Mouse (Mus musculus) kidney, adult 9 months (tissue): ENCODE data around the gene Gstp2.
"Not testable (repeated sequence)": the region's sequence is repeated elsewhere in the genome, so short reads cannot be mapped to it uniquely, and the experiment has no call there.

Experiments used
- DNase-seq: peaks from one replicate; pipeline ENCODE4 v3.0.0; 2022

The Gstp2 gene

GRCm38 (mm10) chr19:4068717-4069410 lies 23.0 kb upstream of the Gstp2 start:
- no peak for DNase-seq

DNA sequence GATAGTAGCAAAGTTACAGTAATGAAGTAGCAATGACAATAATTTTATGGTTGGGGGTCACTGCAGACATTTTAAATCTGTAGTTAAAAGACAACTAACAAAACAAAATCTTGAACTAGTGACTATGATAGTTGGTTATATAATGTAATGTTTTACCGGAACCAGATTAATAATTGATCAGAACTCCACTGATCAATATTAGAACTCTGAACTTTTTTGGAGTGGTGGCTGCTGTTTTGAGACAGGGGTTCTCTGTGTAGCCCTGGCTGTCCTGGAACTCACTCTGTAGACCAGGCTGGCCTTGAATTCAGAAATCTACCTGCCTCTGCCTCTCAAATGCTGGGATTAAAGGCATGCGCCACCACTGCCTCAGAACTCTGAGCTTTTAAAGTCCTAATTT lies 22.4 kb upstream of the Gstp2 start:
- peak; percentile 61 for DNase-seq

- DNase-seq: no peak
Observed at GRCm38 (mm10) chr19:4066877-4067276, 21.1 kb upstream of the Gstp2 start.

DNA sequence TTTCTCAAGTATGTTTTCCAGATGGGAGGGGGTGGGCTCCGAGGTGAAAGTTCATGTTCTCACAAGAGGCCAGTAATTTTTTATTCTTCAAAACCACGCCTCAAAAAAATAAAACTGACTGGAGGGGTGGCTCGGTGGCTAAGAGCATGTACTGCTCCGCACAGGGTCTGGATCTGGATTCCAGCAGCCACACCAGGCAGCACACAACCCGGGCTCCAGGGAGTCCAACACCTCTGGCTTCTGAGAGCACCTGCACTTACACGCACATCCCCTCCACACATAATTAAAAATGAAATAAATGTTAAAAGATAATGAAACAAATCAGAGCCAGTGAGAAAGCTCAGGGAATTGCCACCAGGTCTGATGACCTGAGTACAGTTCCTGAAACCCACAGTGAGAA lies 20.5 kb upstream of the Gstp2 start:
- peak; percentile 58 for DNase-seq

GRCm38 (mm10) chr19:4064501-4064900 lies 18.7 kb upstream of the Gstp2 start:
- not testable (repeated sequence) for DNase-seq

- DNase-seq: not testable (repeated sequence)
Observed at GRCm38 (mm10) chr19:4063357-4063756, 17.5 kb upstream of the Gstp2 start.

DNA sequence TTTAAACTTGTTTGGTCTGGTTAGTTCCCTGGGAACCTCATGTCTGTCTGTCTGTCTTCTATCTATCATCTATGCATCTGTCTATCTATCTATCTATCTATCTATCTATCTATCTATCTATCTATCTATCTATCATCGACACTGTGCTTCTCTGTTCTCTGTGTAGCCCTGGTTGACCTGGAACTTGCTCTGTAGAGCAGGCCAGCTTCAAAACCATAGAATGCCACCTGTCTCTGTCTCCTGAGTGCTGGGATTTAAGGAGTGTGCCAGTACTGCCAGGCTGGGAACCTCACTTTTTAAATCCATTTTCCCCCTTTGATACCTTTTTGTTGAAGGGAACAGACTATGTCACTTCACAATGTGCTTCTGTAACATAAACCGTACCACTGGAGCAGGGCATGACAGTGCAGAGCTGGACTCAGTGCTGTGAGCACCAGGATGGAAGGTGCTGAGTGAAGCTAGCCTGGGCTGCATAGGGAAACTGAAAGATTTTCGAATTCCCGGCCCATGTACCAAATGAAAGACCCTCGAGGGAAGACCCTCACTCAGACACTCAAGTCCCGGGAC lies 15.2 kb upstream of the Gstp2 start:
- DNase-seq: no peak

GRCm38 (mm10) chr19:4060044-4060898 lies 14.4 kb upstream of the Gstp2 start:
- DNase-seq: not testable (repeated sequence)

DNA sequence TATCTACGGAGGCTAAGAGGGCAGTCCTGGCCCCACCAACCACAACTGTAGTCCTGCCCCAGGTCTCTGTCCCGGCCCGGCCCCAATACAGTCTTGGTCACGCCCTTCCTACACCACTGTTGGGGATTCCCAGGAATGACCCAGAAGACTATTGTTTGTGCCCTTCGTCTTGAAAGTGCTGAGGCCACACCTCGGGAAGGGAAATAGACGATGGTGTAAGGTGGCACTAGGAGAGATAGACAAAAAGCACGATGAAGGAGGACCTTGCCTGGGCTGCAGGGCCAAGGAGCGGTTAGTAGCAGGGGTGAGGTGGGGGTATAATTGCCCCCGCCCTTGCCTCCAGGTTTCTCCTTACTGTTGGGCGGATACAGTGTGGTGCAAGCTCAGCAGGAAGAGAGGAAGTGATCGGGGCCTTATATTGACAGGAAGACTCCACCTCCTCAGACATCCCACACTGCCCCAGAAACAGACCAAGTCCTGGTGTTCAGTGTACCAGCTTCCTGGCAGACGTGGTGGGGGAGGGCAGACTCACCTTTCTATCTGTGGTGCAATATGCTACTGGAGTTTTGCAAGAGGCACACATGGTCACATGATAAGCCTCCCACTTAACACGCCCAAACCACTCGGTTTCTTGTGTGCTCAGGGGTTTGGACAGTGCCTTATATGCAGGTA lies 13.4 kb upstream of the Gstp2 start, which contains the start of gene Gstp3:
Gene Gstp3 (minus strand): TSS at position 501 of the 672 bp plus-strand sequence.
- DNase-seq: no peak

GRCm38 (mm10) chr19:4058581-4058980 lies 12.8 kb upstream of the Gstp2 start:
- DNase-seq: no peak

- no peak for DNase-seq
Observed at GRCm38 (mm10) chr19:4057962-4058361, 12.1 kb upstream of the Gstp2 start.

DNA sequence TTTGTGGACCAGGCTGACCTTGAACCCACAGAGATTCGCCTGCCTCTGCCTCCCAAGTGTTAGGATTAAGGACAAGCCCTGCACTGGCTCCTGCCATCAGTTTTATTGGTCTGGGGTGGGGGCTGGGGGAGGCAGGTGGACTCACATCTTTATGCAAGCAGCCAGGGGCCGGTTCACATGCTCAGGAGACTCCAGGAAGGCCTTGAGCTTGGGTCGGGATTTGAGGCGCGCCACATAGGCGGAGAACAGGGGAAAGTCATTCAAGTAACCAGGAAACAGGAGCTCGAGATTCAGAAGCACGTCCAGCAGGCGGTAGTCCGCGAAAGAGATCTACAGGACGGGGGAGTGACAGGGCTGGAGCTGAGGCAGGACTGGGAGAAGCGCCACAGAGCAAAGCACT lies 11.6 kb upstream of the Gstp2 start:
- no peak for DNase-seq

DNA sequence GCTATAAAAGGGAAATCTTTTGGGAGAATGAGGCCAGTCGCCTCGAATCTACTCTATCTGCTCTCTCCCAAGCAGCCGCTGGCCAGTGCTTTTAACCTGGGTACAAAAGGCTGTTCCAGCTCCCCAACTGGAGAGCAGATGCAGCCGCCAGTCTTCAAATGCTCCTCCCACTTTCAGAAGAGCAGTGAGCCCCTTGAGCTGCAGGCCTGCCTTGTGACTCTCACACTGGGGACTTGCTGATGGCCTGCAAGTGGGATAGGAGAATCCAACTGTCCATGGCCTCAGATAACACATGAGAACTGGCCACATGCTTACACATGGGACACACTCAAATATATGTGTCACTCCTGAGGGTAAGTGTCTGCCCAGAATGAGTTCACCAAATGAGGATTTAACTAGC lies 10.9 kb upstream of the Gstp2 start:
- DNase-seq: no peak

DNA sequence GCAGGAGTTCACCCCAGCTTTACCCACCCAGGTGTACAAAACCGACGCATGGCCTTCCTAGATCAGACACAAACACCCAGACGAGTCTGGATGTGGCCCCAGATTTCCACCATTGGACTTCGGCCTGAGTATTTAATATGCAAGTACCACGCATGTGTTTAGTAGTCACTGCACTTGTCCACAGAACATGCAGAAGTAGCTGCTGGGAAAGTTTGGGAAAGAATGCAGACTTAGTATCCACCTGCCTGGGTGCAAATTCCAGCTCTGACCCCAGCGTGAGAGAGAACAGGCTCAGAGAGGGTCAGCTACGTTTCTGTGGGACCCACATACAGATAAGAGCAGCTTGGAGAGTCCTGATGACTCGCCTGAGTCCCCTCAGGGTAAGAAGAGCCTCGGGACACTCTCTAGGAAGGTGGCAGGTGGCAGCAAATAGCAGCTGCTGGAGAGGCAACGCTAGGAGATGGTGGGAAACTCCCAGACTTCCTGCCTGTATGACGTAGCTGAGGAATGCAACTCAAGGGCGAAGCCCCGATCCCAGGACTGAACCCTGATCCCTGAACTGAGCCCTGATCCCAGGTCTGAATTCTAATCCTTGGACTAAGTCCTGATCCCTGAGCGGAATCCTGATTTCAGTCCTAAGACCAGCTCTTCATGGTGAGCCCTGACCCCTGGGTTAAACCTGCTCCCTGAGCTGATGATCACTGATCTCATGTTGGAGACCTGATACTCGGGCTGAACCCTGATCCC lies 10.3 kb upstream of the Gstp2 start:
- peak; percentile 78 for DNase-seq

- peak; percentile 87 for DNase-seq
Observed at GRCm38 (mm10) chr19:4055216-4055946, 9.6 kb upstream of the Gstp2 start.

GRCm38 (mm10) chr19:4054613-4055012 lies 8.8 kb upstream of the Gstp2 start:
- no peak for DNase-seq

DNA sequence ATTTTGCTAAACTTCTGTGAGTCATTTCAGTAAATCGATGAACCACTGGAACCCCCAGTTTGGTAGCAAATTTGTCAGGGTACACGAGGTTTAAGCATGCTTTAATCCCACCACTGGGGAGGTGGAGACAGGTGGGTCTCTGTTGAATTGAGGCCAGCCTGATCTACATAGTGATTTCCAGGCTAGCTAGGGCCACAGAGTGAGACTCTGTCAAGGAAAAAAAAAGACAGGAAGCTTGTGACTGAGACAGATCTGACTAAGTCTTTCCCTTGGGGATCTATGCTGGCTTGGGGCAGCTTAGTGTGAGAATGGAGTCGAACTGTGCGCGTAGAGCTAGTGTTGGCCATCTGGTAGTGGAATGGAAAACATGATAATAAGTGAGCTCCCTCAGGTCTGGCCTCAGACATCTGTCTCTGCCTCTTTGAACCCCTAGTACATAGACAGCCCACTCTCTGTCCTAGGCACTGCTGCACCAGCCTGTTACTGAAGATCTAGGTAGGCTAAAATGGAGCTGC lies 6.8 kb upstream of the Gstp2 start:
- DNase-seq: no peak

- DNase-seq: peak; percentile 76
Observed at GRCm38 (mm10) chr19:4051741-4052515, 6.1 kb upstream of the Gstp2 start.

DNA sequence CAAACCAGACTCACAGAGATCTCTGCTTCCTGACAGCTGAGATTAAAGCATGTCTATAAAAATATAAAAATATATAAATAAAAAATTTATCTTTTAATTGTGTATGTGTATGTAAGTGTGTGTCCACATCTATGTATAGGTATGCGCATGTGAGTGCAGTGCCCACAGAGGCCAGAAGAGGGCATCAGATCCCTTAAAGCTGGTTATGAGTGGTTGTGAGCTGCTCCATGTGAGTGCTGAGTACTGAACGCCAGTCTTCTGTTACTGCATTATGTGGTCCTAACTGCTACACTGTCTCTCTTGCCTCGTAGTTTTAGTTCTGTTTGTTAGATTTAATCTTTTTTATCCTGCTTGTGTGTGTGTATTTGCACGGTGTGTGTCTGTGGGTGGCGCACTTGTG lies 5.2 kb upstream of the Gstp2 start:
- no peak for DNase-seq

GRCm38 (mm10) chr19:4049069-4049468 lies 3.2 kb upstream of the Gstp2 start:
- not testable (repeated sequence) for DNase-seq

DNA sequence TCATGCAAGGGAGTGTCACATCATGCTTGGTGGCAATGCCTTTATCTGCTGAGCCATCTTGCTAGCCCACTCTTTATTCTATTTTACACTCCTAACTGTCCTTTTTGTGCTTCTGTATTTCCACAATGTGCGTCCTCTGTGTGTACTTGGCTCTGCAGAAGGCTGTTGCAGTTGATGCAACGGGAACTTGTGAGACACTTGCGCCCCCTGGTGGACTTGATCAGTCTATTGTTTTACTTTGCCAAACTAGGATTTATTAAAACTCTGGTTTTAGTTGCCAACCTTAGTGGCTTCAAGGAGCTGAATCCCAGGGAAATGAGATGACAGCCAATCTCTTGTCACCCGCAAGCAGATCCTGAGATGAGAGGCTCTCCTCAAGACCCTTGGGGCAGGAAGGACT lies 2.0 kb upstream of the Gstp2 start:
- DNase-seq: peak; percentile 89
